Mouse (Mus musculus) heart, adult 2 months (tissue): ENCODE measurements around the gene Atpif1.

Experiments
- CTCF ChIP-seq: fragments of 200-600 bp; IDR thresholded peaks from 2 replicates; pipeline ENCODE4 v1.8.1; 2022; ENCODE audit warnings: antibody characterized with exemption, mild to moderate bottlenecking, moderate library complexity
- EP300 ChIP-seq: fragments of 200-500 bp; IDR thresholded peaks from 2 replicates; pipeline ENCODE4 v1.6.1; 2011; ENCODE audit warnings: low read depth, low read length, control low read depth; ENCODE audit not compliant: insufficient read depth
- POLR2A ChIP-seq: fragments of 200-500 bp; IDR thresholded peaks from 2 replicates; pipeline ENCODE4 v1.6.1; 2011; ENCODE audit warnings: mild to moderate bottlenecking, low read depth, low read length, control low read depth; ENCODE audit not compliant: insufficient read depth

DNA sequence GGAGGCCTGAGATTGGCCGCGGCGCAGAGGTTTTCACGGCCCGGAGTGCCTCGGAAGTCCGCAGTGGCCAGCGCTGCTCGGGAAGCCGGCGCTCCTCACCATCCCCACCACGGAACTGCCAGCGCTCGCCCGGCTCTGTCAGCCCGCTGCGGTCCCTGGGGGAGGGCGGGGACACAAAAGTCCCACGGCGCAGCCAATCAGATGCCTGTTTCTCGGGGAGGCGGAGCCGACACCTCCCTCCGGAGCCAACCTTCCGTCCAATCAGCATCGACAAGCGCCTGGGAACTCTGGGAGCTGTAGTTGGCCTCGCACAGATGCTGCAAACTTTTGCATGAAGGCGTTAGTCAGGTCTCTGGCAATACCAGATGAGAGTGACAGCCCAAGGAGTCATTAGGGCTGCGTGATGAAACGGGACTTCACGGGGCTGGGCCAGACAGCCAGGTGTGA is 23.1 kb downstream of the Atpif1 start, which contains the start of gene Sesn2:
- peak; percentile 95 for TF ChIP-seq POLR2A
- no peak for TF ChIP-seq CTCF
- peak; percentile 19; the same call in 1 of the 2 replicates for TF ChIP-seq EP300
